Mouse (Mus musculus) thymus, postnatal 10 days (tissue): Measurements from ENCODE around the gene Col4a2.
A peak's percentile ranks its signal among the peaks of the same experiment; 100 is the strongest.
"Not testable (repeated sequence)": the region's sequence is repeated elsewhere in the genome, so short reads cannot be mapped to it uniquely, and the experiment has no call there.

Experiments
- DNase-seq, 2 experiments: peaks; one replicate each; pipeline ENCODE4 v3.0.0; 2021; ENCODE audit warnings: low spot score in 2 of 2

The Col4a2 gene

DNA sequence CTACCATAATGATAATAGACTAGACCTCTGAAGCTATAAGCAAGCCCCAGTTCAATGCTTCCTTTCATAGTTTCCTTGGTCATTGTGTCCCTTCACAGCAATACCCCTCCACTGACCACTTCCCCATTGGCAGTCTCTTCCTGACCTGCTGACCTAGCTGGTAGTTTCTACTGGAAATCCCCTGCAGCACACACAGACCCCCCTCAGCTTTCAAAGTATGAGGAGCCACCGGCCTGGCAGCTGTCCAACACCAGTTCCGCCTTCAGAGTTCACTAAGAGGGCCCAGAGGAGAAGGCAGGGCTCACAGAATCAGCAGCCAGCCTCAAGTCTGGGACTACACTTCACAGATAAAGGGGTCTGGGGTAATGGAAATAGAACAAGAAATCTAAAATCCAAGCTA, 148.3 kb downstream of the Col4a2 start:
- no peak for DNase-seq

DNA sequence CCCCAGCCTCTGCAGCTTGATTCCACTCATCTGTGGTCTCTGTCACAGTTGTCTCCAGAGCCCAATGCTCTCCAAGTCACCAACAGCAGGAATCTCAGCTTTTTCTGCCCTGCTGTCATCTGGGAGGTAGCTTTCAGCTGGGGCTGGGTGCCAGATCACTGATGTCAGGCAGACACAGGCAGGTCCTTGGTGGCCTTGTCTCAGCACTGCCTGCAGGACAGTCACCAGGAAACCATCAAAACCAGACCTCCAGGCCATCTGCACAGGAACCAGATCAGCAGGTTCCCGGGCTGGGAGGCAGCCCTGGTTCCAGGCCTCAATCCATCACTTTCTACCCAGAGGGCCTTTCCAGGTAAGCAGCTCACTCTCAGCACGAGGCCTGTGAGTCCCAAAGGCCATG, 149.2 kb downstream of the Col4a2 start:
- no peak for DNase-seq

- no peak for DNase-seq
These were observed 150.0 kb downstream of the Col4a2 start for GRCm38 (mm10) chr8:11462641-11463040.

DNA sequence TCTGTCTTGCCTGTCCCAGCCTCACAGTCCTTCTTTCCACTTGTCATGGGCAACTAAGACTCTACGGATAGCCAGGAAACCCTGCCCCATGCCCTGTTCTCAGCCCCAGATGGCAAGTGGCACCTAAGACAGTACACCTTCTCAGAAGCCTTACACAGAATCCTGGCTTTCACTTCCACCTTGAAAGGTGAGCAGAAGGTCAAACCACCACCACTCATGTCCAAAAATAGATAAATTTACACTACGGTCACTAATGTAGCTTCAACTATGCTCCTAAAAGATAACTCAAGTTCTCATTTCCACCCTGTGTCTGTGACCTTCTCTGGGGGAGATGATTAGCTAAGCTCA, 150.9 kb downstream of the Col4a2 start:
- DNase-seq, result no peak

DNA sequence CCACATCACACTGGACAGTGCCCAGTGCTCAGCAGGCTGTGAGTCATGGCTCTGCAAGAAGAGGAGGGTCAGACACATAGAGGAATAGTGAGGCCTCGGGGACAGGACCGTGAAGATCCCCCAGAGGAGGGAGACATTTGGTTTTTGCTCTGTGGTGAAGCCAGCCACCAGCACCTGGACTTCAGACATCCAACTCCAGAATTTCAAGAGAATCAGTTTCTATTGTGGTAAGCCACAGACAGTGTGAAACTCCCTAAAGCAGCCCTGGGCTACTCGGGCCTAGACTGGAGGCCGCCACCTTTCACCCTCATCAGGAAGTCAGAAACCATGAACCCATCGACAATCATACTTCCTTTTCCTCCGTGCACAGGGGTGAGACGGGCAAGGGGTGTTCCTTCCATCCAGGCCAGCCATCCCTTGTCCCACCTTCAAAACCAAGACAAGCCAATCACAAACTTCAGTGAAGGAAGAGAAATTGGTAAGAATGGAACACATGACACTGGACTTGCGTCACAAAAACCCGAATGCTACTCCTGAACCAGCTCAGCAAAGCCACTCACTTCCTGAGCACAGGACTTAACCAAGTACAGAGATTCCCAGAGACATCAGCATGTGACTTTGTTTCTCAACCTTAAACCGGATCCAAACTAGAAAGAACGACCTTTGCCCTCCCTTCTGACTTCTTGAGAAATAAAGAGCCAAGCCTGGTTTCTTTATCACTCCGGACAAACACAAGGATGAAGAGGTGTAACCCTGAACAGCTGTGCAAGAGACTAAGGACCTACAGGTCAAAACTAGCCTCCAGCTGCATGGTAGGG, 151.5 kb downstream of the Col4a2 start:
- DNase-seq, result no peak

GRCm38 (mm10) chr8:11464707-11464964, 152.0 kb downstream of the Col4a2 start:
- DNase-seq, result no peak

GRCm38 (mm10) chr8:11465619-11466018, 153.0 kb downstream of the Col4a2 start:
- DNase-seq, result no peak

DNA sequence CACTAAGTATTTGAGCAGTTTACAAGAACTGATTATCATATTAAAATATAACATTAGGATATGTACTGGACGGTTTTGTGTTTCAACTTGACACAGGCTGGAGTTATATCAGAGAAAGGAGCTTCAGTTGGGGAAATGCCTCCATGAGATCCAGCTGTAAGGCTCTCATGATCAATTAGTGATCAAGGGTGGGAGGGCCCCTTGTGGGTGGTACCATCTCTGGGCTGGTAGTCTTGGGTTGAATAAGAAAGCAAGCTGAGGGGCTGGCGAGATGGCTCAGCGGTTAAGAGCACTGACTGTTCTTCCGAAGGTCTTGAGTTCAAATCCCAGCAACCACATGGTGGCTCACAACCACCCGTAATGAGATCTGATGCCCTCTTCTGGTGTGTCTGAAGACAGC, 153.9 kb downstream of the Col4a2 start:
- DNase-seq, result not testable (repeated sequence)

- peak in 1 of 2 experiments; percentile 42 for DNase-seq
These were observed 156.5 kb downstream of the Col4a2 start for GRCm38 (mm10) chr8:11469095-11469494.

GRCm38 (mm10) chr8:11470694-11471093, 158.1 kb downstream of the Col4a2 start:
- DNase-seq, result no peak

DNA sequence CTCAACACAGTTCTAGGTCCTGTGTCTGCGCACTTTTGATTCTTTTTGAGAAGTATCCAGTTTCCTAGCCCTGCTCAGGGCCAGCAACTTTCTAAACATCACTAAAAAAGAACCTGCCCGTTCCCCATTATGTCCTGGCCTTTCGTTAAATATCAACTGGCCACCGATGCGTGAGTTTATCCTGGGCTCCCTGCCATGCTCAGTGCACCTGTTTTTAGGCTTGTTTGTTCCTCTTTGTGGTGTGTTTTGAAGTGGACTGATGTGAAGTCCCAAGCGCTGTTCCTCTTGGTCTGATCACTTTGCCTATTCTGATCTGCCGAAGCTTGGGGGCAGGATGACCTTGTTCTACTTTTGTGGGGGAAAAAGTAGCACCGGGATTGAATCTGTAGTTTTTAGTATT, 158.7 kb downstream of the Col4a2 start:
- no peak for DNase-seq

- DNase-seq, result no peak
These were observed 160.5 kb downstream of the Col4a2 start for GRCm38 (mm10) chr8:11473072-11473471.

GRCm38 (mm10) chr8:11475397-11475796, 162.8 kb downstream of the Col4a2 start:
- DNase-seq, result no peak

DNA sequence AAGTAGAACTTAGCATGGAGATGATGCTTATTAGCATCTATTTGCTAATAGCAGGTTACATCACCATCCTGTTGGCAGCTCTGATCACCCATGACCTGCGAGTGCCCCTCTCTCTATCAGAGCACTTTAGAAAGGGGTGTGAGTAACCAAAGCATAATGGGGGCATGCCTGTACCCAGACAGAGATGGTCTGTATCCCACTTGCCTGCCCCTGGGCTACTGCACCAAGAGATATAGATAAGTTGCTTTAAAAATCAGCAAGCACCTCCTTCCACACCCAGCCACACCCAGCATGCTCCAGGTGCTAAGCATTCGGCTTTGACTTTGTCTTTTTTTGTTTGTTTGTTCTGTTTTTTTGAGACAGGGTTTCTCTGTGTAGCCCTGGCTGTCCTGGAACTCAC, 163.3 kb downstream of the Col4a2 start:
- no peak for DNase-seq

GRCm38 (mm10) chr8:11476338-11477177, 164.0 kb downstream of the Col4a2 start:
- no peak for DNase-seq

DNA sequence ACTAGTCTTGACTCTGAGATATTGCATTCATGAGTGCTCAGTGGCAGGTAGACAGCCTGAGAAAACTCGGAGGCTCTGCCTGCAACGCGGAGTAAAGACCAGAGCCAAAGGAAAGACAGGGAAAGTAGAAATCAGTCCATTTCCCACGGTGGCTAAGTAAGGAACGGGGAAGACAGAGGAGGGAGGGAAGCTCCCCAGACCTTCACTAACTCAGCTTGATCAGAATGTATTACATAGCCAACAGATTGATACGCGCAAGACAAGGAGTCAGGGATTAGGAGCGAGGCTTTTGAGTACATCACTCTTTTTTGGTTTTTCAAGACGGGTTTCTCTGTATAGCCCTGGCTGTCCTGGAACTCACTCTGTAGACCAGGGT, 164.6 kb downstream of the Col4a2 start:
- no peak for DNase-seq

- DNase-seq, result no peak
These were observed 165.5 kb downstream of the Col4a2 start, which contains the start of gene Rab20 for GRCm38 (mm10) chr8:11477811-11478761. TSS of gene Rab20 (minus strand) at chr8:11478710.

GRCm38 (mm10) chr8:11478807-11479527, 166.4 kb downstream of the Col4a2 start:
- DNase-seq, result no peak

- DNase-seq, result no peak
These were observed 167.0 kb downstream of the Col4a2 start for GRCm38 (mm10) chr8:11479591-11479990.

- DNase-seq, result no peak
These were observed 169.3 kb downstream of the Col4a2 start for GRCm38 (mm10) chr8:11481876-11482275.

- no peak for DNase-seq
These were observed 169.9 kb downstream of the Col4a2 start for GRCm38 (mm10) chr8:11482537-11482936.
